ENCODE assay signal across 8 mouse cellular contexts in genomic region chr7:31151301-31152241, GRCm38 (mm10). TPM values are rescaled to one million over a fixed set of nuclear protein-coding genes. Genes with fewer than 3 reads are reported as not detected.
A peak's percentile ranks its signal among the peaks of the same experiment; 100 is the strongest.
DNase-seq lines count a peak whose midpoint lies in the region; ATAC-seq and TF ChIP-seq lines count a peak whose summit lies in the region.

No protein-coding gene starts in this region.

- no peaks in the 10 kb centered on the region for H3K9me3 ChIP-seq in embryonic facial prominence, embryonic 15.5 days (replicated peaks)
- H3K9me3 ChIP-seq in heart, embryonic 14.5 days (ENCODE audit: control insufficient read depth, low read length): no peaks in the 10 kb centered on the region
- no peaks in the 10 kb centered on the region for H3K9me3 ChIP-seq in kidney, postnatal 0 days (replicated peaks; ENCODE audit: low read length)

- peak; percentile 71 for DNase-seq in kidney, postnatal 0 days (ENCODE audit: low spot score)
- peak; percentile 65 for DNase-seq in lung, postnatal 14 days
- DNase-seq in ovary, postnatal 36 days (ENCODE audit: low spot score): peak; percentile 62
- peak; percentile 39 for DNase-seq in urinary bladder, postnatal 25 days (ENCODE audit: low spot score)

- no peak for TF ChIP-seq CTCF in C2C12 (IDR thresholded peaks at IDR 0.05; ENCODE audit: control insufficient read depth, insufficient read depth, insufficient read length)
- no peak for TF ChIP-seq CTCF in kidney, postnatal 0 days (IDR thresholded peaks at IDR 0.05; ENCODE audit: low read depth)

- peak overlapping the region; percentile 66 for H3K4me2 ChIP-seq in embryonic facial prominence, embryonic 15.5 days (replicated peaks)
- peak overlapping the region; percentile 85 for H3K4me2 ChIP-seq in heart, embryonic 14.5 days (ENCODE audit: low read length)
- H3K4me2 ChIP-seq in kidney, postnatal 0 days (ENCODE audit: low read length): peak overlapping the region; percentile 73

- 10% methylated on average over 23 of the region's 23 CpGs for WGBS in embryonic facial prominence, embryonic 15.5 days
- 10% methylated on average over 23 of the region's 23 CpGs for WGBS in heart, embryonic 14.5 days
- WGBS in kidney, postnatal 0 days: 14% methylated on average over 23 of the region's 23 CpGs

- H3K27ac ChIP-seq in embryonic facial prominence, embryonic 15.5 days (replicated peaks): peak overlapping the region; percentile 96
- H3K27ac ChIP-seq in heart, embryonic 14.5 days (replicated peaks in 1 of 2; ENCODE audit: control insufficient read depth in 1 of 2, insufficient read depth in 1 of 2, low read depth in 2 of 2, low read length in 2 of 2): peak overlapping the region; percentile 80 to 94
- peak overlapping the region; percentile 94 for H3K27ac ChIP-seq in kidney, postnatal 0 days

- H3K9ac ChIP-seq in embryonic facial prominence, embryonic 15.5 days: peak overlapping the region; percentile 96
- H3K9ac ChIP-seq in heart, embryonic 14.5 days (ENCODE audit: low read length): peak overlapping the region; percentile 98
- peak overlapping the region; percentile 97 for H3K9ac ChIP-seq in kidney, postnatal 0 days (ENCODE audit: low read depth, low read length)

- peak overlapping the region; percentile 34 for H3ac ChIP-seq in C2C12 (ENCODE audit: control insufficient read depth, insufficient read length, low read depth)

- peak overlapping the region; percentile 55 for H3K4me3 ChIP-seq in C2C12 (ENCODE audit: insufficient read depth, poor library complexity, severe bottlenecking)
- H3K4me3 ChIP-seq in embryonic facial prominence, embryonic 15.5 days (replicated peaks): peak overlapping the region; percentile 87
- peak overlapping the region; percentile 82 to 97 for H3K4me3 ChIP-seq in heart, embryonic 14.5 days (ENCODE audit: control insufficient read depth in 1 of 2, insufficient read depth in 1 of 2, low read depth in 1 of 2, low read length in 2 of 2)
- H3K4me3 ChIP-seq in kidney, postnatal 0 days (replicated peaks; ENCODE audit: low read depth, low read length): peak overlapping the region; percentile 94

- H3K79me2 ChIP-seq in C2C12 (ENCODE audit: control insufficient read depth, insufficient read depth): peaks cover 43% of the 10 kb centered on the region

- peaks cover 22% of the 10 kb centered on the region for H3K79me3 ChIP-seq in C2C12 (ENCODE audit: low read depth)

- ATAC-seq in activated CD4-positive, CD25-positive, alpha-beta regulatory T cell, adult 4 months: peak; percentile 22
- peak; percentile 61 for ATAC-seq in embryonic facial prominence, embryonic 15.5 days (ENCODE audit: insufficient number of reproducible peaks, low FRiP score, low TSS enrichment, low read depth)
- ATAC-seq in heart, embryonic 14.5 days (ENCODE audit: insufficient number of reproducible peaks, insufficient read depth, low FRiP score, low read depth): peak; percentile 34
- peak; percentile 58 for ATAC-seq in kidney, postnatal 0 days (replicated peaks; ENCODE audit: low FRiP score, low read depth)

- H3K36me3 ChIP-seq in C2C12 (ENCODE audit: control insufficient read depth, insufficient read depth): no peaks in the 10 kb centered on the region
- no peaks in the 10 kb centered on the region for H3K36me3 ChIP-seq in embryonic facial prominence, embryonic 15.5 days
- no peaks in the 10 kb centered on the region for H3K36me3 ChIP-seq in heart, embryonic 14.5 days (ENCODE audit: control insufficient read depth, insufficient read depth, low read length)
- H3K36me3 ChIP-seq in kidney, postnatal 0 days (ENCODE audit: insufficient read depth, low read length): no peaks in the 10 kb centered on the region

- peaks cover 43% of the 10 kb centered on the region for H3K4me1 ChIP-seq in embryonic facial prominence, embryonic 15.5 days
- peaks cover 36 to 42% of the 10 kb centered on the region in 2 experiments for H3K4me1 ChIP-seq in heart, embryonic 14.5 days (ENCODE audit: control insufficient read depth in 2 of 2, insufficient read depth in 2 of 2, low read length in 2 of 2)
- peaks cover 36% of the 10 kb centered on the region for H3K4me1 ChIP-seq in kidney, postnatal 0 days (replicated peaks; ENCODE audit: insufficient read depth, low read length)

- no peaks in the 10 kb centered on the region for H3K27me3 ChIP-seq in C2C12 (ENCODE audit: control insufficient read depth, insufficient read depth, insufficient read length)
- H3K27me3 ChIP-seq in embryonic facial prominence, embryonic 15.5 days: no peaks in the 10 kb centered on the region
- H3K27me3 ChIP-seq in heart, embryonic 14.5 days (ENCODE audit: control insufficient read depth, insufficient read depth, low read length): no peaks in the 10 kb centered on the region
- H3K27me3 ChIP-seq in kidney, postnatal 0 days (ENCODE audit: insufficient read depth, low read length): no peaks in the 10 kb centered on the region

TF ChIP-seq in C2C12, 6 proteins besides CTCF, POLR2A, EP300 and RAD21:
- no peak for TF ChIP-seq MAX (IDR thresholded peaks at IDR 0.05)
- no peak for TF ChIP-seq FOSL1 (IDR thresholded peaks at IDR 0.05; ENCODE audit: insufficient read depth, low read length, poor library complexity, severe bottlenecking)
- TF ChIP-seq USF1 (IDR thresholded peaks at IDR 0.05; ENCODE audit: low read depth): no peak
- TF ChIP-seq MYOD1 (IDR thresholded peaks at IDR 0.05; ENCODE audit: control insufficient read depth, insufficient read length, low read depth): no peak
- no peak for TF ChIP-seq MYOG (IDR thresholded peaks at IDR 0.05; ENCODE audit: control insufficient read depth, extremely low read depth, insufficient read length)
- no peak for TF ChIP-seq CEBPB (IDR thresholded peaks at IDR 0.05; ENCODE audit: low read depth)

RNA-seq across cellular contexts. Expression of gene Gramd1a, which starts 4.1 kb away (rescaled TPM):
- polyA plus RNA-seq in C2C12 (2012; fragmentation: generic; extraction: Trizol): 17.9 TPM
- polyA plus RNA-seq in activated CD4-positive, CD25-positive, alpha-beta regulatory T cell, adult 4 months (2017; shearing (Covaris generic)): 100 to 1,000 TPM in 1 of 2 experiments, 10 to 100 TPM in 1; 81.1 to 115 TPM
- polyA plus RNA-seq in embryonic facial prominence, embryonic 15.5 days (2015; fragmentation: Nextera tagmentation; extraction: Ambion mirVana): 72.5 and 75.2 TPM in 2 replicates
- 45.9 and 51.4 TPM in 2 replicates for polyA plus RNA-seq in heart, embryonic 14.5 days (2014; fragmentation: Nextera tagmentation; extraction: Ambion mirVana)
- polyA plus RNA-seq in kidney, postnatal 0 days (2015; fragmentation: Nextera tagmentation; extraction: Ambion mirVana): 36.2 and 36.3 TPM in 2 replicates

RNA-seq across cellular contexts. Expression of gene Scn1b, which starts 24.8 kb away (rescaled TPM):
- polyA plus RNA-seq in C2C12 (2012; fragmentation: generic; extraction: Trizol): 2.3 TPM
- polyA plus RNA-seq in activated CD4-positive, CD25-positive, alpha-beta regulatory T cell, adult 4 months (2017; shearing (Covaris generic)): not detected
- 7.1 and 7.8 TPM in 2 replicates for polyA plus RNA-seq in embryonic facial prominence, embryonic 15.5 days (2015; fragmentation: Nextera tagmentation; extraction: Ambion mirVana)
- polyA plus RNA-seq in heart, embryonic 14.5 days (2014; fragmentation: Nextera tagmentation; extraction: Ambion mirVana): 3.4 and 3.7 TPM in 2 replicates
- 2.2 and 2.8 TPM in 2 replicates for polyA plus RNA-seq in kidney, postnatal 0 days (2015; fragmentation: Nextera tagmentation; extraction: Ambion mirVana)

RNA-seq across cellular contexts. Expression of gene Hpn, which starts 36.5 kb away (rescaled TPM):
- not detected for polyA plus RNA-seq in C2C12 (2012; fragmentation: generic; extraction: Trizol)
- 1 to 10 TPM; 4.3 to 5.6 TPM for polyA plus RNA-seq in activated CD4-positive, CD25-positive, alpha-beta regulatory T cell, adult 4 months (2017; shearing (Covaris generic))
- polyA plus RNA-seq in embryonic facial prominence, embryonic 15.5 days (2015; fragmentation: Nextera tagmentation; extraction: Ambion mirVana): 5.4 and 5.7 TPM in 2 replicates
- 1.4 and 2.0 TPM in 2 replicates for polyA plus RNA-seq in heart, embryonic 14.5 days (2014; fragmentation: Nextera tagmentation; extraction: Ambion mirVana)
- 106 and 110 TPM in 2 replicates for polyA plus RNA-seq in kidney, postnatal 0 days (2015; fragmentation: Nextera tagmentation; extraction: Ambion mirVana)

Comparison
In these comparisons a context has a peak if more than half of its experiments do, and no peak if none do; other contexts are left out.
1. Peak in every context shown above with its lines: DNase-seq, ATAC-seq, H3K4me3 ChIP-seq and H3K27ac ChIP-seq.
2. RNA of gene Hpn, which starts 36.5 kb away (polyA plus RNA-seq): 106 to 110 TPM in kidney, postnatal 0 days; 4.3 to 5.6 TPM in activated CD4-positive, CD25-positive, alpha-beta regulatory T cell, adult 4 months, 5.4 to 5.7 TPM in embryonic facial prominence, embryonic 15.5 days, 1.4 to 2.0 TPM in heart, embryonic 14.5 days and not detected in C2C12 (single experiment); every median in the first group is over 10 times any median in the second.